Mouse (Mus musculus): ENCODE data around the gene Stfa2l1. TPM values are rescaled to one million over a fixed set of nuclear protein-coding genes. Genes with fewer than 3 reads are reported as not detected.
"Not testable (repeated sequence)": the region's sequence is repeated elsewhere in the genome, so short reads cannot be mapped to it uniquely, and the experiment has no call there.

The Stfa2l1 gene
- 1.6 TPM in 1 of 2 replicates, not detected in the other for polyA plus RNA-seq (2012; ENCODE audit: insufficient read depth, low replicate concordance)

DNA sequence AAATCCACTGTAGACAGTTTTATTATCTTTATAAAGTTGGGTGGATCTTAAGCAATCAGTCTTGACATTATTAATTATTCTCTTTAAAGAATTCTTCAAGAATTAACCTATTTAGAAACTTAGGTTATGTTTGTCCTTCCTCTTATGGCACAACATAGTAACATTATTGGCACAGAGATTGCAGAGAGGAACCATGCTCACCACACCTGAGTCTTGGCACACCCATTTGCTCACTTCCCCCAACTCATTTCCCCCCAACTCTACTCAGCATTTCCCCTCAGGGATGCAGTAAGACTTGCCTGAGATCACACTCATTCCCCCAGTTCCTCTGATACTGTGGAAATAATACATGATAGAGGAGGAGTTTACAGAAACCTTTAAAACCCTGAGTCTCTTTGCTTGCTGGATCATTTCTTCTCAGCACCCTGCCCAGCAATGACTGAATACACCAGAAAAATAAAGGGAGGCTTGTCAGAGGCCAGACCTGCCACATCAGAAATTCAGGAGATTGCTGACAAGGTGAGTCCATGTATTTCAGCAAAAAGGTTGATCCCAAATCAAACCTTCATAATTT is at the start of gene Stfa2l1:
Gene Stfa2l1 (plus strand): TSS at position 410 of the 574 bp plus-strand sequence.
- H3K9me3 ChIP-seq = no peaks in the 10 kb centered on the region
- H3K4me3 ChIP-seq (replicated peaks) = no peak within 1 kb of the TSS
- no peaks in the 10 kb centered on the region for H3K4me1 ChIP-seq
- no peaks in the 10 kb centered on the region for H3K27me3 ChIP-seq (replicated peaks)
- no peak for TF ChIP-seq GATA1 (IDR thresholded peaks at IDR 0.05; ENCODE audit: borderline replicate concordance, low read length)
- TF ChIP-seq FLI1 (IDR thresholded peaks at IDR 0.05; ENCODE audit: low read length) = no peak
- no peaks in the 10 kb centered on the region for H3K36me3 ChIP-seq (replicated peaks; ENCODE audit: low read length)

DNA sequence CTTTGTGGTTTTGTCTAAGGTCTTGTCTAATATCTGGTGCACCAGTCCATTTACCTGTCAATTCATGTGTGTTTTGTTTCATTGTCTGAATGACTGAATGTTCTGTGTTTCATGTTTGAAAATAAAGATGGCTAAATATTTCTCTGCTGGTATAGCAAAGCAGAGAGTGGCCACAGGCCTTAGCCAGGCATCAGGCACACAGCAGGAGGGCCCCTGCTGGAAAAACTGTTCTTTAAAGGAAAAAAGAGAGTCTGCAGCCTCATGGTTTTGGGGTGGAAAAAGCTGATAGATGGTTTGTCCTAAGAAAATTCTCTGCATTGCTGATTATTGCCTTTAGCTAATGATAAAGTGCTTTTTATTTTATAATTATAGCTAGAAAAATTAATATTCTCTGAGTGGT is 45.1 kb upstream of the Stfa2l1 start:
- H3K4me3 ChIP-seq (replicated peaks); H3K36me3 ChIP-seq (replicated peaks; ENCODE audit: low read length); H3K27me3 ChIP-seq (replicated peaks); H3K4me1 ChIP-seq; H3K9me3 ChIP-seq: not testable (repeated sequence)

DNA sequence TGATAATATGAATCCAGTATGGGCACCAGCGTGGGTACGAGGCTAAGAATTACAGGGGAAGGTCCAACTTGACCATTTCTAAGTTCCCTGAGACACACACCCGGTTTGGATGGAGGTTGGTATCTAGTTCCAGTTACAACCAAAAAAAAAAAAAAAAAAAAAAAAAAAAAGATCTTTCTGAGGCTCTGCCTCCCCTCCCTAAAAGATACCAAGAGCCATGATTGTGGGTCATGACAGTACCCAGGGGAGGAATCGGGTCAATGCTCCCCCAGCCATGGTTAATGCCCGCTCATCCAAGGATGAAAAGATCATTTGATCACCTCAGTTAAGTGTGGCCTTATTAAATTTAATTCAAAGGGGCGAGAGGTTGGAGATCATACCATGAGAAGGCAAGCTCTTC is 40.9 kb upstream of the Stfa2l1 start:
- H3K4me3 ChIP-seq (replicated peaks); H3K4me1 ChIP-seq: not testable (repeated sequence)

DNA sequence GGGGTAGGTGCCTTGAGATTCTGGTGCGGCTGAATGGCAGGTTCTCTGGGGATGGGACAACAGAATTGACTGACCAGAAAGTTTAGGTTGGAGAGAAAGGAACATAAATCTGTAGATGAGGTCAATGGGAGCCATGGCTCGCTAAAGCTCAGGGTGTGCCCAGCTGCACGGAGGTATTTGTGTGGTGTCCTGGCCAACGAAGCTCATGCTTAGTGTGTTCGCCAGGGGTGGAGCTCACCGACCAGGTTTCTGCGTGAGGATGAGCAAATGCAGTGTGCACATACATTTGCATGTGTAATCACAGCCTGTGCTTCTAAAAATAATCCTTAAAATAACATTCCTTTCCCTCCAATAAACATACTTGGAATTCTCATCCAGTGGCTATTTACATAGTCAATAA is 28.5 kb upstream of the Stfa2l1 start:
- Histone ChIP-seq H3K4me3 (replicated peaks) (no peak overlapping the region), H3K27me3 (replicated peaks) (no peaks in the 10 kb centered on the region), H3K9me3 (no peaks in the 10 kb centered on the region), H3K4me1 (no peaks in the 10 kb centered on the region), H3K36me3 (replicated peaks; ENCODE audit: low read length) (no peaks in the 10 kb centered on the region)
- TF ChIP-seq FLI1 (IDR thresholded peaks at IDR 0.05; ENCODE audit: low read length) = no peak
- no peak for TF ChIP-seq GATA1 (IDR thresholded peaks at IDR 0.05; ENCODE audit: borderline replicate concordance, low read length)

More for the DNA sequence above, 40.9 kb upstream of the Stfa2l1 start:
- not testable (repeated sequence) for H3K27me3 ChIP-seq (replicated peaks); H3K9me3 ChIP-seq; H3K36me3 ChIP-seq (replicated peaks; ENCODE audit: low read length)

DNA sequence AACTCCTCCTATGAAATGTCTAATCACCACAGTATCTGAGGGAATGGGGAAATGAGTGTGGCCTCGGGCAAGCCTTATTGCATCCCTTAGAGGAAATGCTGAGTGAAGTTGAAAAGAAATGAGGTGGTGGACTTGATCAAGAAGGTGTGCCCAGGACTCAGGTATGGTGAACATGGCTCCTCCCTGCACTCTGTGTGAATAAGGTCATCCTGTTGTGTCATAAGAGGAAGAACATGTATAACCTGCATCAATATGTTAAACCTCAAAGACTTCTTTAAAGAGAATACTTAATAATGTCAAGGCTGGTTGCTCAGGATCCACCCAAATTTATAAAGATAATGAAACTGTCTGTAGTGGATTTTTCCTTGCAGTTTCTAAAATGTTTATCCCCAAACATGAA is 25.5 kb upstream of the Stfa2l1 start, which contains the start of gene Csta1:
Gene Csta1 (minus strand): TSS at position 101 of the 400 bp plus-strand sequence.
- no peaks in the 10 kb centered on the region for H3K27me3 ChIP-seq (replicated peaks)
- no peaks in the 10 kb centered on the region for H3K9me3 ChIP-seq
- TF ChIP-seq FLI1 (IDR thresholded peaks at IDR 0.05; ENCODE audit: low read length) = no peak
- TF ChIP-seq GATA1 (IDR thresholded peaks at IDR 0.05; ENCODE audit: borderline replicate concordance, low read length) = no peak
- H3K36me3 ChIP-seq (replicated peaks; ENCODE audit: low read length) = no peaks in the 10 kb centered on the region
- no peaks in the 10 kb centered on the region for H3K4me1 ChIP-seq
- no peak within 1 kb of the TSS for H3K4me3 ChIP-seq (replicated peaks)

DNA sequence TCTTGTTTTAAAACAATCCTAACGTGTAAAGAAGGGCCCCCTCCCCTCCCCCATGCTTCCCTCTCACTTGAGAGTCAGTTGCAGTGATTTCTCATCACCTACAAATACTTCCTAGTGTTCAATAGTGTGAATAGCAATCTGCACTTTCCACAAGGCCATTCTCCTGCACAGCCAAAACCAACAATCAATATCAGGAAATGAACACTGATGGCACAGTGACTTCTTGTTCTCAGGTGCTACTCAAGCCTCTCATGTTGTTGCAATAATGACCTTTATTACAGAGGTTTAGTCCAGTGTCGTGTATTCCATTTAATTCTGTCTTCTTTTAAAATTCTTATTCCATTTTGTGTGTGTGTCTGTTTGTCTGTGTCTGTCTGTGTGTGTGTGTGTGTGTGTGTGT is 18.4 kb upstream of the Stfa2l1 start:
- Histone ChIP-seq H3K9me3 (no peaks in the 10 kb centered on the region; the same call in 1 of the 2 replicates), H3K36me3 (replicated peaks; ENCODE audit: low read length) (no peaks in the 10 kb centered on the region), H3K4me1 (no peaks in the 10 kb centered on the region), H3K4me3 (replicated peaks) (no peak overlapping the region), H3K27me3 (replicated peaks) (no peaks in the 10 kb centered on the region)
- no peak for TF ChIP-seq GATA1 (IDR thresholded peaks at IDR 0.05; ENCODE audit: borderline replicate concordance, low read length)
- TF ChIP-seq FLI1 (IDR thresholded peaks at IDR 0.05; ENCODE audit: low read length) = no peak

DNA sequence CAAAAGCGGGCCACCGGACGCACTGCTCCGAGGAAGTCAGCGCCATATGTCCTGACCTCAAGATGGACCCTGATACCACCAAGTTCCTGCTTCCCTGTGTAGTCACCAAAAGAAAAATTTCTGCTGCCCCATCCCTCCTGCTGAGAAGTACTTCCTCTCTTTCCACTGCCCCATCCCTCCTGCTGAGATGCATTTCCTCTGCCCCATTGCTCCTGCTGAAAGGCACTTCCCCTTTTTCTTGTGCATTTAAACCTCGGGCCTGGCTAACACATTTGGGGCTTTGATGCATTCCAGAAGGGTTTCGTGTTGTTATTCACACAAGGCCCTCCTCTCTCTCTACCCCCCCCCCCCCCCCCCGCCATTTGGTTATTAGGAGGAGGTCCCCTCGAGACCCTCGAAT is 11.2 kb downstream of the Stfa2l1 start:
- H3K36me3 ChIP-seq (replicated peaks; ENCODE audit: low read length); H3K4me1 ChIP-seq; H3K4me3 ChIP-seq (replicated peaks); H3K9me3 ChIP-seq; H3K27me3 ChIP-seq (replicated peaks): not testable (repeated sequence)

DNA sequence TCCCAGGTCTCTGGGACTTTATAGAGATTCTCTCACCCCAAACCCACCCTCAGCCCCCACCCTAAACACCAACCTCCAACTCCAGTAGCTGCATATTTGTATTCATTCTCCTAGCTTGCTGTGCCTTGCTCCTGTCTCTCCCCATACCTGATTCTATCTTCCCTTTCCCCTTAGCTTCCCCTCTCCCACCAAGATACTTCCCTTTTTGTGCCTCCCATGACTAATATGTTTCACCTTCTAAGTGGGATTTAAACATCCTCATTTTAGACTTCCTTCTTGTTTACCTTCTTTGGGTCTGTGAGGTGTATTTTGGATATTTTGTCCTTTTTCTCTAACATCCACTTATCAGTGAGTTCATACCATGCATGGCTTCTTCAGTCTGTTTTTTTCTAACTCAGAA is 19.5 kb downstream of the Stfa2l1 start:
- no peak for TF ChIP-seq FLI1 (IDR thresholded peaks at IDR 0.05; ENCODE audit: low read length)
- no peak for TF ChIP-seq GATA1 (IDR thresholded peaks at IDR 0.05; ENCODE audit: borderline replicate concordance, low read length)
- Histone ChIP-seq H3K4me1 (no peaks in the 10 kb centered on the region), H3K27me3 (replicated peaks) (no peaks in the 10 kb centered on the region), H3K4me3 (replicated peaks) (no peak overlapping the region), H3K36me3 (replicated peaks; ENCODE audit: low read length) (no peaks in the 10 kb centered on the region), H3K9me3 (no peaks in the 10 kb centered on the region)

DNA sequence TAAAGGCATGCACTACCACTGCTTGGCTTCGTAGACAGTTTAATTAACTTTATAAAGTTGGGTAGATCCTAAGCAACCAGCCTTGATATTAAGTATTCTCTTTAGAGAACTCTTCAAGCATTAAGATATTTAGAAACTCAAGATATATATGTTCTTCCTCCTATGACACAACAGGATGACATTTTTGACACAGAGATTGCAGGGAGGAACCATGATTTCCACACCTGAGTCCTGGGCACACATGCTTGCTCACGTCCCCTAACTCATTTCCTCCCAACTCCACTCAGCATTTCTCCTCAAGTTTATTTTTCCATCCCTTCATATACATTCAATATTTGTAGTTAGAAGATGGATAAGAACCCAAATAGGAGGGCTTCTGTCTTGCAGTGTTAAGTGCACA is 23.3 kb downstream of the Stfa2l1 start:
- Histone ChIP-seq H3K27me3 (replicated peaks) (no peaks in the 10 kb centered on the region), H3K4me1 (no peaks in the 10 kb centered on the region), H3K36me3 (replicated peaks; ENCODE audit: low read length) (no peaks in the 10 kb centered on the region), H3K4me3 (replicated peaks) (no peak overlapping the region), H3K9me3 (no peaks in the 10 kb centered on the region)
- no peak for TF ChIP-seq GATA1 (IDR thresholded peaks at IDR 0.05; ENCODE audit: borderline replicate concordance, low read length)
- TF ChIP-seq FLI1 (IDR thresholded peaks at IDR 0.05; ENCODE audit: low read length) = no peak

DNA sequence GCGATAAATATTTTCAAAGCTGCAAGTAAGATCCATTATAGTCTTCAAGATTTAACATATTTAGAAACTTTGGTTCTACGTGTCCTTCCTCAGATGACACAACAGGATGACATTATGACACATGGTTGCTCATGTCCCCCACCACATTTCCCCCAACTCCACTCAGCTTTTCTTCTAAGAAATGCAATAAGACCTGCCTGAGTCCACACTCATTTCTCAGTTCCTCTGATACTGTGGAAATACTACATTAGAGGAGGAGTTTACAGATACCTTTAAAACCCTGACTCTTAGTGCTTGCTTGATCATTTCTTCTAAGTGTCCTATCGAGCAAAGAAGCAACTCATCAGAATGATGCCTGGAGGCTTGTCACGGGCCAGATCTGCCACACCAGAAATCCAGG is 27.3 kb downstream of the Stfa2l1 start, which contains the start of gene Gm5483:
Gene Gm5483 (plus strand): TSS at position 301 of the 400 bp plus-strand sequence.
- not testable (repeated sequence) for H3K36me3 ChIP-seq (replicated peaks; ENCODE audit: low read length); H3K4me3 ChIP-seq (replicated peaks); H3K9me3 ChIP-seq; H3K27me3 ChIP-seq (replicated peaks); H3K4me1 ChIP-seq

DNA sequence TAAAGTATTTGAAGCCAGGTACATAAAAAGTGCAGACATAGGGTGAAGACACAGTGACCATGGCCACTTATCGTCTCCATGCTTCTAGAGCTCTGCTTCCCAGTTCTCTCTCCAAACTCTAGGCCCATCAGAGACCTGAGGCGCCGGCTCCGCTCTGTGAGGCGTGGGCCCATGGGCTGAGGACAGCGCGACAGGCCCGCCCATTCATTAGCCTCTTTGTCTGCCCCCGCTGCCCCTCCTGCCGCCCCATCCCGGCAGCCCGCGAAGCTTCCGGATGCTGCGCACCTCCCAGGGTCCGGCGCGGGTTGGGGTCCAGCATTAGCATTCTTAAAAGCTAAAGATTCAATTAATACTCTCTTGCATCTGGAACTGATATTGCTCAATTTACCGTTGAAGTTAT is 42.6 kb downstream of the Stfa2l1 start:
- TF ChIP-seq GATA1 (IDR thresholded peaks at IDR 0.05; ENCODE audit: borderline replicate concordance, low read length) (no peak), FLI1 (IDR thresholded peaks at IDR 0.05; ENCODE audit: low read length) (no peak)
- Histone ChIP-seq H3K9me3 (0 out of 2 replicates have a peak, but pooled peaks cover 3% of the 10 kb centered on the region), H3K4me1 (no peaks in the 10 kb centered on the region), H3K27me3 (replicated peaks) (no peaks in the 10 kb centered on the region), H3K4me3 (replicated peaks) (no peak overlapping the region), H3K36me3 (replicated peaks; ENCODE audit: low read length) (no peaks in the 10 kb centered on the region)
